Mouse (Mus musculus) ES-Bruce4 (cell line): ENCODE results near the gene Cog5.

ENCODE experiments used
- CTCF ChIP-seq: IDR thresholded peaks from one replicate; pipeline ENCODE4 v1.8.1; 2011; ENCODE audit warnings: low read depth, low read length
- EP300 ChIP-seq: IDR thresholded peaks from 2 replicates; pipeline ENCODE4 v1.6.1; 2011; ENCODE audit warnings: low read depth, low read length; ENCODE audit not compliant: insufficient read depth
- POLR2A ChIP-seq: IDR thresholded peaks from one replicate; pipeline ENCODE4 v1.8.1; 2011; ENCODE audit warnings: low read length; ENCODE audit not compliant: insufficient read depth

GRCm38 (mm10) chr12:31977613-31978195 is 323.0 kb downstream of the Cog5 start:
- no peak for TF ChIP-seq CTCF
- TF ChIP-seq POLR2A = no peak
- TF ChIP-seq EP300 = no peak
